Mouse (Mus musculus): ENCODE results near the gene Fhl2. TPM values are rescaled to one million over a fixed set of nuclear protein-coding genes. Genes with fewer than 3 reads are reported as not detected.

Gene Fhl2
- polyA plus RNA-seq, 1 experiment, result 58.9 TPM

DNA sequence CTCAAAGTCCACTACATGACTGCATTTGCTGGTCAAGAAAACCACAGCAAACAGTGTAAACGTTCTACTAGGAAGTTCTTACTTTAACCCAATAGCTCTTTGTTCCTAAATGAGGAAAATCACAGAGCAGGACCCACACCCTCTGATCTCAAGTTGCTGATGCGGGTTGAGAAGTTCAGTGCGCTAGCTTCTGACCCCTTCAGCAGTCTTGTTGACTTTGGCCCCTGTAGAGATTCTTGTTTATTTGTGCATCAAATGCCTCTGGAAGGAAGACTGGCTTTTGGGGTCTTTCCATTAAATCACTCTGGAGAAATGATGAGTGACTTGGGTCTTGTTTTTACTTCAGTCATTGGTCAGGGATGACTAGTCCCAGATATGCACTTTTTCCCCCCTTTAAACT is 46.6 kb downstream of the Fhl2 start:
- Histone ChIP-seq H3K36me3 (ENCODE audit: control insufficient read depth, insufficient read depth, low read length) (no peaks in the 10 kb centered on the region), H3K4me1 (replicated peaks; ENCODE audit: control insufficient read depth, insufficient read depth, low read length) (no peaks in the 10 kb centered on the region), H3K27ac (ENCODE audit: control insufficient read depth, insufficient read depth, low read length) (no peak overlapping the region), H3K4me3 (ENCODE audit: control insufficient read depth, insufficient read depth, low read length) (no peak overlapping the region), H3K27me3 (ENCODE audit: control insufficient read depth, insufficient read depth, low read length) (no peaks in the 10 kb centered on the region)
- WGBS, result 71% methylated on average over 3 of the region's 3 CpGs
- no peak for DNase-seq
- TF ChIP-seq CTCF (IDR thresholded peaks at IDR 0.05; ENCODE audit: borderline replicate concordance, control insufficient read depth, extremely low read depth, insufficient read depth, low read length, poor library complexity) (no peak), POLR2A (IDR thresholded peaks at IDR 0.05; ENCODE audit: control insufficient read depth, extremely low read depth, insufficient read depth, low read length, poor library complexity) (no peak)

DNA sequence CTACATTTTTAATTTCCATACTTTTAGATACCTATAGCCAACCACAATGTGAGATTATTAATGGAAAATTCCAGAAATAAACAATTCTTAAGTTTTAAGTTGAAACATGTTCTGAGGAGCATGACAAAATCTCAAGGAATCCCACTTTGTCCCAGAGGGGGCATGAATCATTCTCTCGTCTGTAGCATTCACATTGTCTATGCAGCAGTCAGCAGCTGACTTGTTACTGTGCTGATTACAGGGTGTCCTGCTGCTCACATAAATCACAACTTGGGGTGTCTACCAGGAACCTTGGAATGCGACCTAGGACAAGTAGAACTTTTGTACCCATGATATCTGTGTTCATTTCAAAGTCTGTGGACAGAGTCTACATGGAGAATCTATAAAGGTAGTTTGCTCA is 49.3 kb downstream of the Fhl2 start:
- Histone ChIP-seq H3K36me3 (ENCODE audit: control insufficient read depth, insufficient read depth, low read length) (no peaks in the 10 kb centered on the region), H3K27ac (ENCODE audit: control insufficient read depth, insufficient read depth, low read length) (no peak overlapping the region), H3K4me3 (ENCODE audit: control insufficient read depth, insufficient read depth, low read length) (no peak overlapping the region), H3K4me1 (replicated peaks; ENCODE audit: control insufficient read depth, insufficient read depth, low read length) (no peaks in the 10 kb centered on the region), H3K27me3 (ENCODE audit: control insufficient read depth, insufficient read depth, low read length) (no peaks in the 10 kb centered on the region)
- TF ChIP-seq CTCF (IDR thresholded peaks at IDR 0.05; ENCODE audit: borderline replicate concordance, control insufficient read depth, extremely low read depth, insufficient read depth, low read length, poor library complexity), result no peak
- TF ChIP-seq POLR2A (IDR thresholded peaks at IDR 0.05; ENCODE audit: control insufficient read depth, extremely low read depth, insufficient read depth, low read length, poor library complexity), result no peak
- DNase-seq, result no peak
- 93% methylated on average over 2 of the region's 2 CpGs for WGBS

DNA sequence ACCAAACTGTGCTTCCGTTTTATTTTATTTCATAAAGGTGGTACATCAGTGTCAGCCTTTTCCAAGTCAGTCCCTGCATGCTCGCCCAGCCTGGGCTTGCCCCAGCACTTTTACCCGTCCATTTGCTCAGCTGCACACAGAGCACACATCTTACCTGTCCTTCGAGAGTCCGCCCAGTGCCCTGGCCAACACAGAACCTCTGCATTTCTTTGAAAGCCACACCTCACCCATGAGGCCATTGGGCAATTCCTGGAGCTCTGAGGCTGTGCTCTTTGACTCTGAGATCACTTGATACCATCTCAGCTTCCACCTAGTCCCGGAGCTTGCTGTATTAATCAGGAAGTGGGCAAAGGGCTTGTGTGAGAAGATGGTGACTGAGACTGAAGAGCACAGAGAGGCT is 51.4 kb downstream of the Fhl2 start:
- 77% methylated on average over 6 of the region's 6 CpGs for WGBS
- H3K4me1 ChIP-seq (replicated peaks; ENCODE audit: control insufficient read depth, insufficient read depth, low read length), result no peaks in the 10 kb centered on the region
- H3K27me3 ChIP-seq (ENCODE audit: control insufficient read depth, insufficient read depth, low read length), result no peaks in the 10 kb centered on the region
- H3K4me3 ChIP-seq (ENCODE audit: control insufficient read depth, insufficient read depth, low read length), result no peak overlapping the region
- no peak overlapping the region for H3K27ac ChIP-seq (ENCODE audit: control insufficient read depth, insufficient read depth, low read length)
- H3K36me3 ChIP-seq (ENCODE audit: control insufficient read depth, insufficient read depth, low read length), result no peaks in the 10 kb centered on the region
- no peak for DNase-seq
- TF ChIP-seq POLR2A (IDR thresholded peaks at IDR 0.05; ENCODE audit: control insufficient read depth, extremely low read depth, insufficient read depth, low read length, poor library complexity) (no peak), CTCF (IDR thresholded peaks at IDR 0.05; ENCODE audit: borderline replicate concordance, control insufficient read depth, extremely low read depth, insufficient read depth, low read length, poor library complexity) (no peak)

DNA sequence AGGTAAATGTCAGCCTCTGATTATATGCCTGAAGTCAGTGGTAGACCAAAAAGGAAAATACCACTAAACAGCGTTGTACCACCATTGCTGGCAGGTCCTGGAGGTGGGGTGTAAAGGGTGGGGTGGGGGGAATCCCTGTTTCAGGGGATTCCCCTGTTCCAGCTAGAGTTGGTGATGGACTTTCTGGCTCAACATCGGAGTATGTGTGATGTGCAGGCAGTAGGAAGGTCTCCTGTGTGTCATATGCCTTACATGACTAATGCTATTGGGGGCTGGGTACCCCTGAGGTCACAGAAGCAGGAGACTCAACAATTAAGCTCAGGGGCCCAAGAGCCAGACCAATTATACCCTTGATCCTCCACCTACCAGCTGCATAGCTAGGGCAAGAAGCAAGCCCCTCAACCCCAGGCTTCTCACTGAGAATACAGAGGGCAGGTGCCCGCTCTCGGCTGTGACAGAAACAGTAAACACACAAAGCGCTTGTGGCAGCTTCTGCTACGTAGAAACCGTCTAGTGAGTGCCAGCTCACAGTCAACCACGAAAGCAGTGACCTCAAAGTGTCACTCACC is 52.4 kb downstream of the Fhl2 start:
- WGBS, result 71% methylated on average over 8 of the region's 8 CpGs
- Histone ChIP-seq H3K4me1 (replicated peaks; ENCODE audit: control insufficient read depth, insufficient read depth, low read length) (no peaks in the 10 kb centered on the region), H3K27me3 (ENCODE audit: control insufficient read depth, insufficient read depth, low read length) (no peaks in the 10 kb centered on the region), H3K36me3 (ENCODE audit: control insufficient read depth, insufficient read depth, low read length) (no peaks in the 10 kb centered on the region), H3K27ac (ENCODE audit: control insufficient read depth, insufficient read depth, low read length) (no peak overlapping the region), H3K4me3 (ENCODE audit: control insufficient read depth, insufficient read depth, low read length) (no peak overlapping the region)
- TF ChIP-seq CTCF (IDR thresholded peaks at IDR 0.05; ENCODE audit: borderline replicate concordance, control insufficient read depth, extremely low read depth, insufficient read depth, low read length, poor library complexity) (no peak), POLR2A (IDR thresholded peaks at IDR 0.05; ENCODE audit: control insufficient read depth, extremely low read depth, insufficient read depth, low read length, poor library complexity) (no peak)
- DNase-seq, result no peak

DNA sequence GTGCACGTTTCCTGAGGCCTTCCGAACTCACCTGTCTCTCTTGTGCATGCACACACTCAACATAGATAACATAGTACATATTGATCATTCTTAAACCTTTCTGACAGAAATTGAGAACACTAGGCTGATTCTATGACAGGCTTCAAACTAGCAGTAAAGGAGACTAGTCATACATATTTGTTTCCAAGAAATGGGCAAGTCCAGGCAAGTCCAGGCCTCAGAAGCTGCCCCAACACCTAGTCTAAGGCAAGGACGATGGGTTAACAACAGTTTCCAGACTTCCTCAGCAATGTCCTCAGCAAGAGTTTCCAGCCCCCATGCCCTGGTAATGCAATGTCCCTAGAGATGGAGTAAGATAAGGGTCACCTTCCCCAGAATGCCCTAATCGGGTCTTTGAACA is 53.0 kb downstream of the Fhl2 start:
- Histone ChIP-seq H3K27me3 (ENCODE audit: control insufficient read depth, insufficient read depth, low read length) (no peaks in the 10 kb centered on the region), H3K36me3 (ENCODE audit: control insufficient read depth, insufficient read depth, low read length) (no peaks in the 10 kb centered on the region), H3K27ac (ENCODE audit: control insufficient read depth, insufficient read depth, low read length) (no peak overlapping the region), H3K4me3 (ENCODE audit: control insufficient read depth, insufficient read depth, low read length) (no peak overlapping the region), H3K4me1 (replicated peaks; ENCODE audit: control insufficient read depth, insufficient read depth, low read length) (no peaks in the 10 kb centered on the region)
- DNase-seq, result no peak
- TF ChIP-seq POLR2A (IDR thresholded peaks at IDR 0.05; ENCODE audit: control insufficient read depth, extremely low read depth, insufficient read depth, low read length, poor library complexity) (no peak), CTCF (IDR thresholded peaks at IDR 0.05; ENCODE audit: borderline replicate concordance, control insufficient read depth, extremely low read depth, insufficient read depth, low read length, poor library complexity) (no peak)
- 95% methylated on average over 4 of the region's 4 CpGs for WGBS

- Histone ChIP-seq H3K36me3 (ENCODE audit: control insufficient read depth, insufficient read depth, low read length) (no peaks in the 10 kb centered on the region), H3K4me1 (replicated peaks; ENCODE audit: control insufficient read depth, insufficient read depth, low read length) (no peaks in the 10 kb centered on the region)
- TF ChIP-seq POLR2A (IDR thresholded peaks at IDR 0.05; ENCODE audit: control insufficient read depth, extremely low read depth, insufficient read depth, low read length, poor library complexity) (no peak), CTCF (IDR thresholded peaks at IDR 0.05; ENCODE audit: borderline replicate concordance, control insufficient read depth, extremely low read depth, insufficient read depth, low read length, poor library complexity) (no peak)
Measured at GRCm38 (mm10) chr1:43143284-43143683, 53.5 kb downstream of the Fhl2 start.

GRCm38 (mm10) chr1:43142849-43143248 is 53.9 kb downstream of the Fhl2 start:
- no peak for DNase-seq
- Histone ChIP-seq H3K4me3 (ENCODE audit: control insufficient read depth, insufficient read depth, low read length) (no peak overlapping the region), H3K27me3 (ENCODE audit: control insufficient read depth, insufficient read depth, low read length) (no peaks in the 10 kb centered on the region), H3K36me3 (ENCODE audit: control insufficient read depth, insufficient read depth, low read length) (no peaks in the 10 kb centered on the region), H3K4me1 (replicated peaks; ENCODE audit: control insufficient read depth, insufficient read depth, low read length) (no peaks in the 10 kb centered on the region), H3K27ac (ENCODE audit: control insufficient read depth, insufficient read depth, low read length) (no peak overlapping the region)
- 92% methylated on average over 6 of the region's 6 CpGs for WGBS
- no peak for TF ChIP-seq CTCF (IDR thresholded peaks at IDR 0.05; ENCODE audit: borderline replicate concordance, control insufficient read depth, extremely low read depth, insufficient read depth, low read length, poor library complexity)
- TF ChIP-seq POLR2A (IDR thresholded peaks at IDR 0.05; ENCODE audit: control insufficient read depth, extremely low read depth, insufficient read depth, low read length, poor library complexity), result no peak

More at GRCm38 (mm10) chr1:43143284-43143683, 53.5 kb downstream of the Fhl2 start:
- Histone ChIP-seq H3K27me3 (ENCODE audit: control insufficient read depth, insufficient read depth, low read length) (no peaks in the 10 kb centered on the region), H3K27ac (ENCODE audit: control insufficient read depth, insufficient read depth, low read length) (no peak overlapping the region), H3K4me3 (ENCODE audit: control insufficient read depth, insufficient read depth, low read length) (no peak overlapping the region)
- no peak for DNase-seq
- 91% methylated on average over 4 of the region's 4 CpGs for WGBS

Data from thymus, adult 2 months (tissue).